Mouse (Mus musculus) liver, embryonic 15.5 days (tissue): ENCODE data around the gene Olfr114. TPM values are rescaled to one million over a fixed set of nuclear protein-coding genes. Genes with fewer than 3 reads are reported as not detected.

Experiments
- ATAC-seq: fragments of 200-750 bp; cut with Nextera tagmentation; 2 replicates; pipeline ENCODE4 v1.8.0; 2017; ENCODE audit warnings: moderate number of reproducible peaks, mild to moderate bottlenecking, moderate library complexity; ENCODE audit not compliant: insufficient read depth
- H3K27ac ChIP-seq: fragments of 300-500 bp; sonication (generic); replicated peaks from 2 replicates; pipeline ENCODE4 v1.5.1; 2015; ENCODE audit warnings: mild to moderate bottlenecking, inconsistent platforms
- H3K27me3 ChIP-seq: fragments of 300-500 bp; sonication (generic); 2 replicates; pipeline ENCODE4 v1.6.1; 2015; ENCODE audit warnings: mild to moderate bottlenecking, inconsistent platforms
- H3K36me3 ChIP-seq: fragments of 300-500 bp; sonication (generic); replicated peaks from 2 replicates; pipeline ENCODE4 v1.6.1; 2015; ENCODE audit warnings: moderate library complexity, mild to moderate bottlenecking, inconsistent platforms
- H3K4me1 ChIP-seq: fragments of 300-500 bp; sonication (generic); replicated peaks from 2 replicates; pipeline ENCODE4 v1.6.1; 2015; ENCODE audit warnings: inconsistent platforms
- H3K4me2 ChIP-seq: fragments of 300-500 bp; sonication (generic); 2 replicates; pipeline ENCODE4 v1.6.1; 2015; ENCODE audit warnings: moderate library complexity, mild to moderate bottlenecking, inconsistent platforms
- H3K4me3 ChIP-seq: fragments of 300-500 bp; sonication (generic); replicated peaks from 2 replicates; pipeline ENCODE4 v1.5.1; 2015; ENCODE audit warnings: mild to moderate bottlenecking, inconsistent platforms
- H3K9ac ChIP-seq: fragments of 300-500 bp; sonication (generic); 2 replicates; pipeline ENCODE4 v1.6.1; 2015; ENCODE audit warnings: moderate library complexity, mild to moderate bottlenecking, inconsistent platforms
- H3K9me3 ChIP-seq: fragments of 300-500 bp; sonication (generic); replicated peaks from 2 replicates; pipeline ENCODE4 v1.6.1; 2016; ENCODE audit warnings: inconsistent platforms
- WGBS: fragments of 180-500 bp; shearing (Covaris S2); methylation state at CpG from one replicate; pipeline ENCODE4 v1.1.7; 2015; ENCODE audit warnings: mixed read lengths; ENCODE audit not compliant: insufficient replicate concordance; 5-methylcytosine and 5-hydroxymethylcytosine counted together
- polyA plus RNA-seq: library from polyadenylated mRNA; unstranded; fragments of >200 nt; fragmentation: Nextera tagmentation; extraction: Ambion mirVana; gene quantifications from 2 replicates; pipeline ENCODE4 v1.2.1, GENCODE M21; 2015

Olfr114 gene
- polyA plus RNA-seq: not detected in 2 replicates

DNA sequence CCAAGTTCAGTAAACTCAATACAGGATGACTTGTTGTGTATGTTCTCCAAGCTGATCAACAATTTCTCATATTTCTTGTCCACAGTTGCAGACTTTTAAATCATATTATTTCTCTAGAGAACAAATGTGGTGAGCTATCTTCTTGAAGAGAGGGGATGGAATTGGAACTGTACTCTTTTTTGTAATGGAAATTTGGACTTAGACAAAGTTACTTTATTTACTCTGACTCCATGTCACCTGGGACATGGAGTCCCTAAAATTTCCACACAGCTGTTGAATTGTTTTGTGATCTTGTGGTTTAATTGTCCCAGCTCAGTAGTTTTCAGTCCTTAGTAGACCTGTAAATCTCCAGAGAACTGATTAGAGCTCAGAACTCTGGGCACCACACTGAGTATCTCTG is at the start of gene Olfr114:
Gene Olfr114, minus strand, starts transcription at position 101 of the 400 bp plus-strand sequence.
- no peak within 1 kb of the TSS for H3K4me3 ChIP-seq
- ATAC-seq: no peak

GRCm38 (mm10) chr17:37627009-37627408 is 34.5 kb upstream of the Olfr114 start, which contains the start of the genes Olfr115 and Olfr116:
TSS of gene Olfr115 (minus strand) at chr17:37627109.
TSS of gene Olfr116 (minus strand) at chr17:37627199.
- Histone ChIP-seq H3K4me1 (no peaks in the 10 kb centered on the region), H3K27ac (no peak within 1 kb of the TSS), H3K4me2 (no peak within 1 kb of the TSS), H3K9me3 (no peaks in the 10 kb centered on the region), H3K36me3 (no peaks in the 10 kb centered on the region), H3K4me3 (no peak within 1 kb of the TSS), H3K27me3 (no peaks in the 10 kb centered on the region), H3K9ac (no peak within 1 kb of the TSS)
- WGBS: 60% methylated on average over 2 of the region's 2 CpGs
- ATAC-seq: no peak

More for the DNA sequence above, at the start of gene Olfr114:
- H3K9me3 ChIP-seq: no peaks in the 10 kb centered on the region
- H3K4me2 ChIP-seq: no peak within 1 kb of the TSS
- H3K27me3 ChIP-seq: no peaks in the 10 kb centered on the region
- no peak within 1 kb of the TSS for H3K27ac ChIP-seq
- H3K9ac ChIP-seq: no peak within 1 kb of the TSS
- H3K36me3 ChIP-seq: no peaks in the 10 kb centered on the region
- H3K4me1 ChIP-seq: no peaks in the 10 kb centered on the region

GRCm38 (mm10) chr17:37577563-37577962 is 15.0 kb downstream of the Olfr114 start, which contains the start of gene Olfr113:
TSS of gene Olfr113 (minus strand) at chr17:37577663.
- Histone ChIP-seq H3K27ac (no peak within 1 kb of the TSS), H3K4me2 (no peak within 1 kb of the TSS), H3K27me3 (no peaks in the 10 kb centered on the region), H3K4me3 (no peak within 1 kb of the TSS), H3K9ac (no peak within 1 kb of the TSS), H3K36me3 (no peaks in the 10 kb centered on the region), H3K9me3 (no peaks in the 10 kb centered on the region), H3K4me1 (no peaks in the 10 kb centered on the region)
- ATAC-seq: no peak

DNA sequence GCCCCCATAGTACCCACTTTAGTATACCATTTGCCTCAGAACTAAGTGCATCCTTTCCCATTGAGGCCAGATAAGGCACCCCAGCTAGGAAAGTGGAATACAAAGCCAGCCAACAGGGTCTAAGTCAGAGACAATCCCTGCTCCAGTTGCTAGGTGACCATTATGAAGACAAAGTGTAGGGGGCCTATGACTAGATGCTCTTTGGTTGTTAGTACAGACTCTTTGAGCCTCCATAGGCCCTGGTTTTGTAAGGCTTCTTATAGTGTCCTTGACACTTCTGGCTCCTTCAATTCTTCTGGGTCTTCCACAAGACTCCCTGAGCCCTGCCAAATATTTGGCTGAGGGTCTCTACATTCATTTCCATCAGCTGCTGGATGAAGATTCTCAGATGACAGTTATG is 23.2 kb downstream of the Olfr114 start, which contains the start of gene Olfr112:
Gene Olfr112, minus strand, starts transcription at position 101 of the 400 bp plus-strand sequence.
- H3K9me3 ChIP-seq: no peaks in the 10 kb centered on the region
- H3K9ac ChIP-seq: no peak within 1 kb of the TSS
- H3K4me2 ChIP-seq: no peak within 1 kb of the TSS
- H3K27me3 ChIP-seq: no peaks in the 10 kb centered on the region
- no peak for ATAC-seq
- H3K4me3 ChIP-seq: no peak within 1 kb of the TSS
- no peaks in the 10 kb centered on the region for H3K36me3 ChIP-seq
- no peak within 1 kb of the TSS for H3K27ac ChIP-seq
- H3K4me1 ChIP-seq: no peaks in the 10 kb centered on the region

GRCm38 (mm10) chr17:37558913-37559615 is 33.5 kb downstream of the Olfr114 start:
- WGBS: 39% methylated on average over 1 of the region's 1 CpGs
- H3K27ac ChIP-seq: no peak overlapping the region
- H3K4me2 ChIP-seq: no peak overlapping the region
- ATAC-seq: no peak
- no peaks in the 10 kb centered on the region for H3K9me3 ChIP-seq
- no peaks in the 10 kb centered on the region for H3K27me3 ChIP-seq
- no peaks in the 10 kb centered on the region for H3K36me3 ChIP-seq
- no peaks in the 10 kb centered on the region for H3K4me1 ChIP-seq
- no peak overlapping the region for H3K4me3 ChIP-seq
- H3K9ac ChIP-seq: no peak overlapping the region

GRCm38 (mm10) chr17:37543800-37544435 is 48.6 kb downstream of the Olfr114 start:
- WGBS: 38% methylated on average over 3 of the region's 3 CpGs
- H3K27me3 ChIP-seq: no peaks in the 10 kb centered on the region
- H3K9ac ChIP-seq: no peak overlapping the region
- H3K4me1 ChIP-seq: no peaks in the 10 kb centered on the region
- no peak for ATAC-seq
- H3K4me3 ChIP-seq: no peak overlapping the region
- no peaks in the 10 kb centered on the region for H3K9me3 ChIP-seq
- H3K4me2 ChIP-seq: no peak overlapping the region
- H3K36me3 ChIP-seq: no peaks in the 10 kb centered on the region
- H3K27ac ChIP-seq: no peak overlapping the region

GRCm38 (mm10) chr17:37541454-37542119 is 51.0 kb downstream of the Olfr114 start:
- Histone ChIP-seq H3K27me3 (no peaks in the 10 kb centered on the region), H3K27ac (no peak overlapping the region), H3K9me3 (no peaks in the 10 kb centered on the region), H3K4me2 (no peak overlapping the region), H3K4me3 (no peak overlapping the region), H3K36me3 (no peaks in the 10 kb centered on the region), H3K9ac (no peak overlapping the region), H3K4me1 (no peaks in the 10 kb centered on the region)
- WGBS: 68% methylated on average over 3 of the region's 4 CpGs
- ATAC-seq: no peak

Other genes starting within 250 kb of the Olfr114 start
- gene Olfr104-ps, start 233.2 kb downstream of the Olfr114 start, polyA plus RNA-seq: not detected in 2 replicates
- not detected in 2 replicates for gene Olfr105-ps, start 213.7 kb downstream of the Olfr114 start, polyA plus RNA-seq
- gene Olfr106-ps, start 202.3 kb downstream of the Olfr114 start, polyA plus RNA-seq: not detected in 2 replicates
- not detected in 2 replicates for gene Olfr107, start 193.5 kb downstream of the Olfr114 start, polyA plus RNA-seq
- not detected in 2 replicates for gene Olfr108, start 147.3 kb downstream of the Olfr114 start, polyA plus RNA-seq
- not detected in 2 replicates for gene Olfr109, start 133.8 kb downstream of the Olfr114 start, polyA plus RNA-seq
- not detected in 2 replicates for gene H2-M2, start 109.2 kb downstream of the Olfr114 start, polyA plus RNA-seq
- not detected in 2 replicates for gene Olfr110, start 100.3 kb downstream of the Olfr114 start, polyA plus RNA-seq
- not detected in 2 replicates for gene Olfr111, start 84.7 kb downstream of the Olfr114 start, polyA plus RNA-seq
- gene Olfr112, start 23.3 kb downstream of the Olfr114 start, polyA plus RNA-seq: not detected in 2 replicates
- gene Olfr113, start 15.1 kb downstream of the Olfr114 start, polyA plus RNA-seq: not detected in 2 replicates
- not detected in 2 replicates for gene Olfr115, start 34.4 kb upstream of the Olfr114 start, polyA plus RNA-seq
- not detected in 2 replicates for gene Olfr116, start 34.5 kb upstream of the Olfr114 start, polyA plus RNA-seq
- gene Olfr117, start 71.0 kb upstream of the Olfr114 start, polyA plus RNA-seq: not detected in 2 replicates
- not detected in 2 replicates for gene Olfr118, start 74.2 kb upstream of the Olfr114 start, polyA plus RNA-seq
- gene Olfr119, start 103.8 kb upstream of the Olfr114 start, polyA plus RNA-seq: not detected in 2 replicates
- not detected in 2 replicates for gene Olfr120, start 129.1 kb upstream of the Olfr114 start, polyA plus RNA-seq
- gene Olfr121, start 156.1 kb upstream of the Olfr114 start, polyA plus RNA-seq: not detected in 2 replicates
- not detected in 2 replicates for gene Olfr122, start 175.9 kb upstream of the Olfr114 start, polyA plus RNA-seq
- gene Olfr123, start 200.8 kb upstream of the Olfr114 start, polyA plus RNA-seq: not detected in 2 replicates
- not detected in 2 replicates for gene Olfr124, start 207.1 kb upstream of the Olfr114 start, polyA plus RNA-seq
- gene Olfr125, start 240.2 kb upstream of the Olfr114 start, polyA plus RNA-seq: not detected in 2 replicates